Mouse (Mus musculus) spleen, postnatal 4 days (tissue): ENCODE measurements around the gene C130032M10Rik.

Experiments used
- DNase-seq, 2 experiments: peaks; one replicate each; pipeline ENCODE4 v3.0.0; 2022; ENCODE audit warnings: low spot score in 2 of 2

Gene C130032M10Rik

DNA sequence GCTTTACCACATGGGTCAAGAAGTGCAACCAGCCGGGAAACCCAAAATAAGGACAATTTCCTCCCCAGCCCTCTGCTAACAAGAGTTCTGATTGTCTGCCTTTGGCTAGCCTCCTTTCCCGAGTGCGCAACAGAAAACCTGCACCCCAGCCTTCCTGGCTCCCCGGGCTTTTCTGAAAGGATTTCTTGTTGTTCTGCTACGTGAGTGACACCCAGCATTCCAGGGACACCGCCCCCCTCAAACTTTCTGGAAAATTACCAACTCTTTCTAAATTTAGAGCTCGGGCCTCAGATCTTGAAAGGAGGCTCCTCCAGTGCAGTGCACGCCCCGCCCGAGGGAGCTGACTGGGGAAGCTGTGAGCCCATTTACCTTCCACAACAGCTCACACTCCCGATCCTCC lies at the start of gene C130032M10Rik:
Gene C130032M10Rik, plus strand, starts transcription at position 334 of the 400 bp plus-strand sequence.
- no peak for DNase-seq

GRCm38 (mm10) chr9:114466871-114467270 lies 48.6 kb upstream of the C130032M10Rik start:
- no peak for DNase-seq

- no peak for DNase-seq
These were observed 47.3 kb upstream of the C130032M10Rik start for GRCm38 (mm10) chr9:114468217-114468616.

GRCm38 (mm10) chr9:114468701-114469100 lies 46.8 kb upstream of the C130032M10Rik start:
- DNase-seq = no peak

GRCm38 (mm10) chr9:114471892-114472291 lies 43.6 kb upstream of the C130032M10Rik start:
- DNase-seq = no peak

GRCm38 (mm10) chr9:114477019-114477418 lies 38.5 kb upstream of the C130032M10Rik start:
- no peak for DNase-seq

- DNase-seq = no peak
These were observed 34.6 kb upstream of the C130032M10Rik start for GRCm38 (mm10) chr9:114480940-114481339.

DNA sequence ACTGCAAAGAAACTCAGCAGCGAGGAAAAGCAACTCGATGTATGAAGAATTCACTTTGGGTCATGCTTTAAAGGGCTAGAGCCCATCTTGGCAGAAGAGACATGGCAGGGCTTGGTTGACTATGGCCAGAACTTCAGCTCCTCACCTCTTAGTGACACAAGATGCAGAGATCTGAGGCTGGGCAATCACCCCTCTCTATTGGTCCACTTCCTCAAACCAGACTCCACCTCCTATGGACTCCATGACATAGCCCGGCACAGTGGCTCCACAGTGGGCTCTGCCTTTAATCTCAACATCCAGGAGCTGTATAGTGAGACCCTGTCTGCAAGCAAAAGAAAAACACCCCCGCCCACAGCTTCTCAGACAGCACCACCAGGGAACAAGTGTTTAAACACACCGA lies 30.7 kb upstream of the C130032M10Rik start:
- no peak for DNase-seq

- DNase-seq = no peak
These were observed 28.7 kb upstream of the C130032M10Rik start for GRCm38 (mm10) chr9:114486808-114487207.

DNA sequence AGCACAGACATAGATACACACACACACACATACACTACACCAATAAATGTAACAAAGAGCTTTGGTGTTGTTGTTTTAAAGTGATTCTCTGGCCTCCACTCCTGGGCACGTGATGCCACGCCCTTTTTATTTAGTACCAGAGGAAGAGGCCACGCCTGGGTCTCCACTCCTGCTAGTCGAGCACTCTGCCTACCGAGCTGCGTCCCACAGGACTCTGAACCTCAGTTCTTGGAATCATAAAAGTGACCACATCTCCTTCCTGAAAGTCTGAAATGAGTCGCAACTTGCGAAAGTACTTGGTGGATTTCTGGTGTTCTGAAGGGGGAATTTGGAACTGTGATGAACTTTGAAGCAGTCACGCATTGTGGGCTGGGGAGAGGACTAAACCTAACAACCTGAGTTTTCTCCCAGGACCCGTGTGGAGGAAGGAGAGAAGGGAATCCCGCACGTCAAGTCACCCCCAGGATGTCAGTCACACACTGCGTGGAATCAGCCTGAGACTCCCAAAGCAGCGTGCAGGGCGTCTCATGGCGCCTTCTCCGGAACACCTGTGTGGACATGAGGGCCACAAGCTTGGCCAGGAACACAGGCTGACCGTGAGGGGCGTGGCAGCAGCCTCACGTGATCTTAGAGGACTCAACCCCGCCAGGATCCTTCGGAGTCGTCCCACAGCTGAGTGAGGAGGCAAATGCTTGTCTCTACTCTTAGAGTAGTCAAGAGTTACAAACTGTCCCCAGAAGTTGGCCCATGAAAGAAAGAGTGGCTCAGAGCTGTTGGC lies 27.8 kb upstream of the C130032M10Rik start:
- DNase-seq = no peak

DNA sequence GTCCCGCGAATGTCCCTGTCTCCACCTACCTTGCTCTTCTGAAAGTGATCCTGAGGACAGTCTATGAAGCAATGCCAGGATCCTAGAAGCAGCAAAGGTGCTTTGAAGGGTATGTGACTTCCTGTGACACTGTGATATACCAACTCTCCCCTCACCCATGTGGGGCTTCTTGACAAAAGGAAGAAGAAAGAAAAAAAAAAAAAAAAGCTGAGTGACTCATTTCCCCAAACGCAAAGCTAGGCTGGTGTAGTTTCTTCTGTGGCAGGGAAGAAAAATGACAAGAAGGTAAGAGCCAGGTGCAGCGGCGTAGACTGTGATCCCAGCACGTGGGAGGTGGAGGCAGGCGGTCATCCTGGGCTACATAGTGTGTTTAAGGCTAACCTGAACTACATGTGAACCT lies 19.0 kb upstream of the C130032M10Rik start:
- no peak for DNase-seq

DNA sequence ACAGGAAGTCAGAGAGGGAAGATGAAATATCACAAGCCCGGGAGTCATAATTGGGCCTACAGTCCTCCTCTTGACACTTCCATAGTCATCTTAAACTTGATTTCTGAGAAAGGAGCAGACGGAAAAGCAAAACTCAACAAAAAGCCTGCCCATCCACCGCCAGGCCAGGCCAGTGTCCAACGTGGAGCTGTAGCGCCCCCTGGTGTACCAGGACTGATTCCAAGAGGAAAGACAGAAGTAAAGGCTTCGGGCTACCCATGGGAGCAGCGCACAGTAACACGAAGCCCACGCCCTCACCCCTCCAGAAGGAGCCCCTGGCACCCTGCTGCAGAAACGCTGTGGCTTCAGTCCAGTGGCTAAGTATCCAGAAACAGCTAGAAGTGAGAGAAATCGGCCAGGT lies 17.3 kb upstream of the C130032M10Rik start:
- peak; percentile 73 to 89 for DNase-seq

GRCm38 (mm10) chr9:114499783-114500515 lies 15.5 kb upstream of the C130032M10Rik start:
- DNase-seq = peak in 1 of 2 experiments; percentile 31

GRCm38 (mm10) chr9:114501111-114501510 lies 14.4 kb upstream of the C130032M10Rik start:
- DNase-seq = no peak

DNA sequence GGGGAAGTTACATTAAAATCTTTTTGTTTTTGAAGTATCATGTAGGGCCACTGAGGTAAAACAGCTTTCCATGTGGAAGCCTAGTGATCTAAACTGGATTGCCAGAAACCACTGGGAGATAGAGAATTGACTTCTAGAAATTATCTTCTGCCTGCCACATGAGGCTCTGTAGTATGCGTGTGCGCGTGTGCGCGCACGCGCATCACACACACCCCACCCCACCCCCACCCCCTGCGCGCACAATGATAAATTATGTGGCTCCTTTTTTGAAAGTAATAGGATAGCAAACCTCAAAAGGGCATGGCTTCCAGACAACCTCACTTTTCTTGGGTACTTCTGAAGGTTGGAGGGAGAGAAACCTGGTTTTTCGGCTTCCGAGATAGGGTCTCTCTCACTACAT lies 13.6 kb upstream of the C130032M10Rik start:
- no peak for DNase-seq

DNA sequence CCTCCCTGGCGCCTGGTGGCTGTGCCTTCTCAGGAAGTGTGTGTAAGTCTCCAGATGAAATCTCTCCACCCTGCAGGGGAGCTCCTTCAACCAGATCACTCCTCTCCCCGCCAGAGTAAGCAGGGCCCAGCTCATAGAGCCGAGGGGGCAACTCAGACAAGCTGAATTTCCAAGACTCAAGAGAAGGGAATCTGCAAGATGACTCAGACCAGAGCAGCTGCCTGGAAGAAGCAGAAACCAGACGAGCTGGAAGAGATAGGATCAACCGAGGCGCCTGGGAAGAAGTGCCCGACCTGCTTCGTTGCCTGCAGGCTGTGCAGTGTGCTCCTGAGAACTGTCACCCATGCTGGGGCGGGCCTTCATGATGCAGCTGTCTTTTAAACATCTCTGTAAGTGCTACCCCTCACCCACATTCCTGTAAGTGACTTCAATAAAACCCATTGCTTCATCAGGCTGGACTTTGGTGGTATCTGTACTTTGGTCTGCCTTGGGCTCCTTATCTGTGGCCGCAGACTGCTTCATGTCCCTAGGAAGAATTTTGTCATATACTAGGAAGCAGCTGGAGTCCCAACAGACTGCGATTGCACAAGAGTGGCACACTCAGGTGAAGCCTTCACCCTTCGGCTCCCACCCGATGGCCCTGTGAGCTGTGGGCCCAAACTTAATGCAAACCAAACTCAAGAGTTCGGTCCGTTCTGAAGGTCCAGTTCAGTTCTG lies 12.6 kb upstream of the C130032M10Rik start:
- no peak for DNase-seq

DNA sequence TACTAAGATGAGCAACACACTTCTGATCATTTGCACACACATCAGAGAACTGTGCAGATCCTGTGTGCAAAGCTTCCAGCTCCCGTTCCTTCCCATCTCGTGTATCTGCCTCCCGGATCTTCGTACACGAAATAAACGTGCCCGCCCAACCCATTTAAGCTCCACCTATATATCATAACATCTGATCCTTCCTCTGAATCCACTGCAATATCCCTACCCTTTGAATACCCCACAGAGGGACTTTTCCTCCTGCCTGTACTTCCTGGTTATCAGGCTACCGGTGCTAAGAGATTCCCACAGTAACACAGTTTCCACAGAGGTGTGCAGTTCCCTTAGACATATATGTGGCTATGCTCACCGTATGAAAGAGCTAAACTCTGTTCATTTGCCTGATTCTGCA lies 10.7 kb upstream of the C130032M10Rik start, which contains the start of gene Ccr4:
Gene Ccr4, minus strand, starts transcription at position 101 of the 400 bp plus-strand sequence.
- DNase-seq = no peak

DNA sequence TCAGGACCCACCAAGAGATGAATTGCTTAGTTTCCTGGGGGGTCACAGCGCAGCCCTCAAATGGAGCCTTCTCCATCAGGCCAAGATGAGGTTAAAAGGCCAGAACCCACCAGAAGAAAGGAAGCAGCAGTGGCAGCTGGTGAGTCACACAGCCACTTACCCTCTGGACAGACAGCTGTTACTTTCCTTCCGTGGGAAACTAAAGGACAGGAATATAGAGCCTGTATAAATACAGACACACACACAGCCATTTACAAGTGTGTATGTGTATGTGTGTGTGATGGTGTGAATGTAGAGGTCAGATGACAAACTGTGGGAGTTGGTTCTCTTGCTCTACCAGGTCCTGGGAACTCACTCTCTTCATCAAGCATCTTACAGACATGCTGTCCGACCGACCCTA lies 8.9 kb upstream of the C130032M10Rik start:
- DNase-seq = no peak

DNA sequence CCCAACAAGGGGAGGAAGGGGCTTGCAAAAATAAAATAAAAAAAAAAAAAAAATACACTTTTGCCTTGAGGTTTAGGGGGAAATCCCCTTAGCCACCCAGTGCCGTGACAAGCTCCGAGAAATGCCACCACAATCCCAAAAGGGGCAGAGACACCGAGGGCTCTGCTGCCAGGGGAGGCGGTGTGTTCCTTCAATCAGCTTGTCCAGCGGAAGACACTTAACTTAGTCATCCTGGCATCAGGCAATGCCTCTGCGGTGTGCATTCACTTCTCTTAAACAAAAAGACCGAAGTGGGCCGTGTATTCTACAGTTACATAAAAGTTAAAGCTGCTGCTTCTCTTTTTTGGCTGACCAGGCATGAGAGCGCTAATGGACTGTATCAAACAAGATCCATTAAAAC lies 8.1 kb upstream of the C130032M10Rik start:
- no peak for DNase-seq

DNA sequence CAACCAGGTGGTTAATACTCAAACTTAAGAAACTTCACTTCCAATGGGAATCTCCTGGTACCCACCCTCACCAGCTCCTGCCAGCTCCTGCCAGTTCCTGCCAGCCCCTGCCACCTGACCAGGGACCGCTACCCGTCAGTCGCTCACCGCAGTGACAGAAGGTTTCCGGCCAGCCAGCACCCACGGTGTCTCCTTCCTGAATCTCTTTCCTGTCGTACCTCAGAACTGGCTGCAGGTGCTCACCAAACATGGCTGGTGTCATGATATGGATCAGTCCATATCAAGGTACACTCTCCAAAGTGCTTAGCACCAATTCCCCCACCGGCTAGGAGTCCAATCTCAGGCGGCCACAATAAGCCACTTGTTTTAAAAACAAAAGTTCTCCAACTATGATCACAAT lies 5.7 kb upstream of the C130032M10Rik start:
- no peak for DNase-seq

- DNase-seq = no peak
These were observed 2.7 kb upstream of the C130032M10Rik start for GRCm38 (mm10) chr9:114512831-114513230.

GRCm38 (mm10) chr9:114517924-114518497 lies 2.5 kb downstream of the C130032M10Rik start:
- no peak for DNase-seq
